Mouse (Mus musculus): ENCODE data around the gene Ddx19a. TPM values are rescaled to one million over a fixed set of nuclear protein-coding genes. Genes with fewer than 3 reads are reported as not detected.

Gene Ddx19a
- polyA plus RNA-seq, 1 experiment from 2014 or later, result 11.5 TPM

GRCm38 (mm10) chr8:110944276-110944876 lies 53.2 kb downstream of the Ddx19a start:
- H3K27ac ChIP-seq (ENCODE audit: low read length), result no peak overlapping the region
- ATAC-seq, result no peak
- no peak overlapping the region for H3K4me2 ChIP-seq (ENCODE audit: low read depth, low read length)
- H3K9ac ChIP-seq (ENCODE audit: low read depth, low read length), result no peak overlapping the region
- no peaks in the 10 kb centered on the region for H3K36me3 ChIP-seq (ENCODE audit: control insufficient read depth, insufficient read depth, low read length)
- peaks cover 11% of the 10 kb centered on the region; the same call in 1 of the 2 replicates for H3K4me1 ChIP-seq (ENCODE audit: control insufficient read depth, insufficient read depth, low read length)
- no peaks in the 10 kb centered on the region for H3K9me3 ChIP-seq (ENCODE audit: control insufficient read depth, low read length)
- no peaks in the 10 kb centered on the region for H3K27me3 ChIP-seq (replicated peaks; ENCODE audit: control insufficient read depth, insufficient read depth, low read length)
- 77% methylated on average over 7 of the region's 7 CpGs for WGBS
- no peak overlapping the region for H3K4me3 ChIP-seq (ENCODE audit: low read length)

GRCm38 (mm10) chr8:110941453-110941948 lies 56.1 kb downstream of the Ddx19a start:
- Histone ChIP-seq H3K4me2 (ENCODE audit: low read depth, low read length) (no peak overlapping the region), H3K27me3 (replicated peaks; ENCODE audit: control insufficient read depth, insufficient read depth, low read length) (no peaks in the 10 kb centered on the region), H3K36me3 (ENCODE audit: control insufficient read depth, insufficient read depth, low read length) (no peaks in the 10 kb centered on the region), H3K4me3 (ENCODE audit: low read length) (no peak overlapping the region), H3K27ac (ENCODE audit: low read length) (peak overlapping the region; percentile 64), H3K4me1 (ENCODE audit: control insufficient read depth, insufficient read depth, low read length) (peaks cover 8% of the 10 kb centered on the region; the same call in 1 of the 2 replicates), H3K9ac (ENCODE audit: low read depth, low read length) (no peak overlapping the region), H3K9me3 (ENCODE audit: control insufficient read depth, low read length) (no peaks in the 10 kb centered on the region)
- peak; percentile 55 for ATAC-seq
- 52% methylated on average over 10 of the region's 10 CpGs for WGBS

- no peak for ATAC-seq
- Histone ChIP-seq H3K4me3 (ENCODE audit: low read length) (no peak overlapping the region), H3K27ac (ENCODE audit: low read length) (peak overlapping the region; percentile 64), H3K36me3 (ENCODE audit: control insufficient read depth, insufficient read depth, low read length) (no peaks in the 10 kb centered on the region), H3K9ac (ENCODE audit: low read depth, low read length) (no peak overlapping the region), H3K9me3 (ENCODE audit: control insufficient read depth, low read length) (no peaks in the 10 kb centered on the region), H3K4me2 (ENCODE audit: low read depth, low read length) (no peak overlapping the region), H3K27me3 (replicated peaks; ENCODE audit: control insufficient read depth, insufficient read depth, low read length) (no peaks in the 10 kb centered on the region), H3K4me1 (ENCODE audit: control insufficient read depth, insufficient read depth, low read length) (peaks cover 8% of the 10 kb centered on the region; the same call in 1 of the 2 replicates)
- 81% methylated on average over 15 of the region's 15 CpGs for WGBS
Observed at GRCm38 (mm10) chr8:110940682-110941452, 56.7 kb downstream of the Ddx19a start.

- Histone ChIP-seq H3K9ac (ENCODE audit: low read depth, low read length) (no peak overlapping the region), H3K9me3 (ENCODE audit: control insufficient read depth, low read length) (no peaks in the 10 kb centered on the region), H3K36me3 (ENCODE audit: control insufficient read depth, insufficient read depth, low read length) (no peaks in the 10 kb centered on the region), H3K4me3 (ENCODE audit: low read length) (no peak overlapping the region), H3K27me3 (replicated peaks; ENCODE audit: control insufficient read depth, insufficient read depth, low read length) (no peaks in the 10 kb centered on the region), H3K4me2 (ENCODE audit: low read depth, low read length) (no peak overlapping the region), H3K27ac (ENCODE audit: low read length) (0 out of 2 replicates have a peak overlapping the region, but pooled peaks have one; percentile 7), H3K4me1 (ENCODE audit: control insufficient read depth, insufficient read depth, low read length) (peaks cover 8% of the 10 kb centered on the region; the same call in 1 of the 2 replicates)
- ATAC-seq, result no peak
- WGBS, result 56% methylated on average over 6 of the region's 6 CpGs
Observed at GRCm38 (mm10) chr8:110938882-110939589, 58.6 kb downstream of the Ddx19a start.

- H3K4me1 ChIP-seq (ENCODE audit: control insufficient read depth, insufficient read depth, low read length), result peaks cover 12% of the 10 kb centered on the region
- WGBS, result 86% methylated on average over 12 of the region's 12 CpGs
- no peak overlapping the region for H3K27ac ChIP-seq (ENCODE audit: low read length)
- ATAC-seq, result no peak
- H3K27me3 ChIP-seq (replicated peaks; ENCODE audit: control insufficient read depth, insufficient read depth, low read length), result no peaks in the 10 kb centered on the region
- H3K4me3 ChIP-seq (ENCODE audit: low read length), result no peak overlapping the region
- H3K36me3 ChIP-seq (ENCODE audit: control insufficient read depth, insufficient read depth, low read length), result no peaks in the 10 kb centered on the region
- H3K9me3 ChIP-seq (ENCODE audit: control insufficient read depth, low read length), result no peaks in the 10 kb centered on the region
- H3K9ac ChIP-seq (ENCODE audit: low read depth, low read length), result no peak overlapping the region
- H3K4me2 ChIP-seq (ENCODE audit: low read depth, low read length), result no peak overlapping the region
Observed at GRCm38 (mm10) chr8:110936217-110936616, 61.4 kb downstream of the Ddx19a start.

- no peaks in the 10 kb centered on the region for H3K27me3 ChIP-seq (replicated peaks; ENCODE audit: control insufficient read depth, insufficient read depth, low read length)
- no peak overlapping the region for H3K27ac ChIP-seq (ENCODE audit: low read length)
- no peaks in the 10 kb centered on the region for H3K9me3 ChIP-seq (ENCODE audit: control insufficient read depth, low read length)
- no peak overlapping the region for H3K4me2 ChIP-seq (ENCODE audit: low read depth, low read length)
- H3K36me3 ChIP-seq (ENCODE audit: control insufficient read depth, insufficient read depth, low read length), result no peaks in the 10 kb centered on the region
- ATAC-seq, result no peak
- 85% methylated on average over 2 of the region's 2 CpGs for WGBS
- peaks cover 10% of the 10 kb centered on the region for H3K4me1 ChIP-seq (ENCODE audit: control insufficient read depth, insufficient read depth, low read length)
- no peak overlapping the region for H3K4me3 ChIP-seq (ENCODE audit: low read length)
- no peak overlapping the region for H3K9ac ChIP-seq (ENCODE audit: low read depth, low read length)
Observed at GRCm38 (mm10) chr8:110933272-110933671, 64.3 kb downstream of the Ddx19a start.

- H3K4me3 ChIP-seq (ENCODE audit: low read length), result no peak overlapping the region
- no peaks in the 10 kb centered on the region for H3K27me3 ChIP-seq (replicated peaks; ENCODE audit: control insufficient read depth, insufficient read depth, low read length)
- H3K4me1 ChIP-seq (ENCODE audit: control insufficient read depth, insufficient read depth, low read length), result peaks cover 10% of the 10 kb centered on the region
- WGBS, result 76% methylated on average over 3 of the region's 3 CpGs
- H3K4me2 ChIP-seq (ENCODE audit: low read depth, low read length), result no peak overlapping the region
- no peak overlapping the region for H3K9ac ChIP-seq (ENCODE audit: low read depth, low read length)
- H3K9me3 ChIP-seq (ENCODE audit: control insufficient read depth, low read length), result no peaks in the 10 kb centered on the region
- no peak for ATAC-seq
- H3K36me3 ChIP-seq (ENCODE audit: control insufficient read depth, insufficient read depth, low read length), result no peaks in the 10 kb centered on the region
- H3K27ac ChIP-seq (ENCODE audit: low read length), result no peak overlapping the region
Observed at GRCm38 (mm10) chr8:110932444-110932843, 65.2 kb downstream of the Ddx19a start.

GRCm38 (mm10) chr8:110931176-110931939 lies 66.2 kb downstream of the Ddx19a start:
- Histone ChIP-seq H3K36me3 (ENCODE audit: control insufficient read depth, insufficient read depth, low read length) (no peaks in the 10 kb centered on the region), H3K4me1 (ENCODE audit: control insufficient read depth, insufficient read depth, low read length) (peaks cover 14% of the 10 kb centered on the region), H3K4me3 (ENCODE audit: low read length) (no peak overlapping the region), H3K27ac (ENCODE audit: low read length) (no peak overlapping the region), H3K9ac (ENCODE audit: low read depth, low read length) (no peak overlapping the region), H3K4me2 (ENCODE audit: low read depth, low read length) (no peak overlapping the region), H3K27me3 (replicated peaks; ENCODE audit: control insufficient read depth, insufficient read depth, low read length) (no peaks in the 10 kb centered on the region), H3K9me3 (ENCODE audit: control insufficient read depth, low read length) (no peaks in the 10 kb centered on the region)
- no peak for ATAC-seq
- 65% methylated on average over 12 of the region's 12 CpGs for WGBS
